Mouse (Mus musculus) large intestine, adult 2 months (tissue): ENCODE data around the gene Pou4f1. TPM values are rescaled to one million over a fixed set of nuclear protein-coding genes. Genes with fewer than 3 reads are reported as not detected.

Experiments
- DNase-seq: peaks from one replicate; pipeline ENCODE4 v3.0.0-alpha.2; 2012; ENCODE audit warnings: low read depth, low spot score
- WGBS: fragments of 180-500 bp; shearing (Covaris S2); methylation state at CpG from one replicate; pipeline ENCODE4 v1.1.7; 2018; 5-methylcytosine and 5-hydroxymethylcytosine counted together
- polyA plus RNA-seq: library from polyadenylated mRNA; depleted of rRNA; stranded (reverse); fragments of >200 nt; gene quantifications from 2 replicates; pipeline ENCODE4 v1.2.3, GENCODE M21; 2012; rRNA removed

Gene Pou4f1
- polyA plus RNA-seq, 1 experiment: 0.05 TPM

DNA sequence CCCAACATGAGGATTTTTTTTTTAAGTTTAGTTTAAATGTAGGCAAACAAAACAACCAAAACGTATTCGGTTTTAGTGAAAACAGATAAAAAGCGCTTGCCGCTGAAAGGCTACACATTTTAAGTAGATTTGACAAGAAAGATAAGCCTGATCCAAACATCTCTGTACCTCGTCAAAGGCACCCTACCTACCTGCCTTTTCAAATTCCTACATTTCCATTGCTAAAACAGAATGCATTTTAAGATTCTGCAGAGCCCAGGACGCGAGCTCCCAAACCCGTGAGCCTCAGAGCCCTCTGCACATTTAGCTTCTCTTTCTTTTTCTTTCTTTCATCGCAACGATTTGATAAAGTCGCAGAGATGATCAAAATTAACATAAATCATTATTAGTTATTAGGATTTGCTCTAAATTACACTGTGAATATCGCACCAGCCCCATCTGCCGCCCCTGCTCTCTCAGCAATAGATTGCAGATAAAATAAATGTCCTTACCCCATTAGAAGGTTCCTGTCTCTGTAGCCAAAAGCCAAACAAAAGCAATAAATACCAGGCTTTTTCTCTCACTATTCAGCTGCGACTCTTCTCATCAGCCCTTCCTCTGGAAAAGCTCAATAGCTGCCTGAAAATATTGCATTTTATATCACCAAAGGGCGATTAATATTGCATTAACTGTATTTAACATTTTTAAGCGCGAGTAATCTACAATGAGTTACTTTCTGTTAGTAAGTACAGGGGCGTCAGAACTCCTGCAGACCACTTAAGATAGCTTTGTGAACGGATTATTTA is 8.9 kb downstream of the Pou4f1 start:
- WGBS: 5% methylated on average over 19 of the region's 19 CpGs
- no peak for DNase-seq

DNA sequence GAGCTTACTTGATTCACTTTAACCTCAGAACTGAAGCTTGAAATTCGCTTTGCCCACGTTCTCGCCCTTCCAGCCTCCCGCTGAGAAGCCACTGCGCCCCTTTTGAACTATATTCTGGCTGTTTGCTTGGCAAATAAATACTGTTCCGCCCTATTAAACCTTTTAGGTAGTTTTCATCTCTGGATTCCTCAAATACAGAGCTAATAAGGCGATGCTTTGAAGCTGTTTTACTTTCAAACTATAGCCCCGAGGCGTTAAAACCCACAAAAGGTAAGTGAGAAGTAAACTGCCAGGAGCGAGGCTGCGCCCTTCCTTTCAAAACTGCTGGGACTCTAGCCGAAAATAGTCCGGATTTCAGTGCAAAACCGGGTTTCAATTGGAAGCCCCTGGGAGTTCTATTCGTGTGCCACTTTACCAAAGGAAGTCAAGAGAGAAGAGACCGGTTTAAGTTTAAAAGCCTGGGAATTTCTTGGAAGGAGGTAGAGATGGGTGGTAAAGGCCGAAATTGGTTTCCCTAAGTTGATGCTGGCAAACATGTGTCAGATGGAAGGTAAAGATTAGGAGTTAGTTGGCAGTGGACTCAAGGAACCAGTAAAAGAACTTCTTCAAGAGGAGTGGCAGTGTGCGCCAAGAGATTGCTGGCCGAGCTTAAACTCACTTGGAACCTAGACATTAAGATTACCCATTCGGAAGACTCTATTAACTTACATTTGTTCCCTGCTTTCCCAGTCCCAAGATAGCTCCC is 9.7 kb downstream of the Pou4f1 start:
- WGBS: 6% methylated on average over 20 of the region's 20 CpGs
- DNase-seq: no peak

DNA sequence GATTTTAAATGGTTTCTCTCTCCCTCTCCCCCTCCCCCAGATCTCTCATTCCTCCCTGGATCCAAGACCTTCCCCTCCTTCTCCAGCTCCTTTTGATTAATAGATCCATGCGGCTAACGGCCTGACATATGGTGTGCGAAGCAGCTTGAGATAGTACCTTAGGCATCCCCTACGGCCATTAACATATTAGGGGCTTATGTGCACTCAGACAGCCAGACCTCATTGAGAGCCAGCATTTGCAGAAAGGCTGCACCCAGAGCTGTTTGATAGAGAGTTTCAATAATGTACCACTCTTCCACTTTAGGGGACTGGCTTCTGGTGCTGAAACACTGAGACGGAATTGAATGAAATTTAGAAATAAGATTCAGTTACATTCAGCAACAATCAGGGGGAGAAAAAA is 10.8 kb downstream of the Pou4f1 start:
- no peak for DNase-seq
- 7% methylated on average over 5 of the region's 5 CpGs for WGBS

DNA sequence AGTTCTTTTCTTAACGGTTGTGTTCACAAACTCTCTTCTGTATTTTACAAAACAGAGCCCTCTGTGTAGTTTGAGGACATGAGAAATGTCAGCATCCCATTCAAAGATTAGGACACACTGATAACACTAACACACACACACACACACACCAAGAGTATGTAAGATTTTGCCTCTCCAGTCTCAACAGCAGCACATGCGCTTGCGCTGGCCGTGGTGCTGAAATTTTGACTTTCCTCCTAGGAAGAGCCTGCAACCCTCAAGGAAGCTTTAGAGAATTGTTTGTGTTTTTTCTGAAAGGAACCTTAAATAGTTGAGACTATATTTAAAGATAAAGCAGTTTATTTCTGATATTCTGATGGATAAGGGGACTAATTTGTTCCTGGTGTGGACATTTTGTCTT is 14.0 kb downstream of the Pou4f1 start:
- DNase-seq: no peak
- WGBS: 15% methylated on average over 4 of the region's 4 CpGs

DNA sequence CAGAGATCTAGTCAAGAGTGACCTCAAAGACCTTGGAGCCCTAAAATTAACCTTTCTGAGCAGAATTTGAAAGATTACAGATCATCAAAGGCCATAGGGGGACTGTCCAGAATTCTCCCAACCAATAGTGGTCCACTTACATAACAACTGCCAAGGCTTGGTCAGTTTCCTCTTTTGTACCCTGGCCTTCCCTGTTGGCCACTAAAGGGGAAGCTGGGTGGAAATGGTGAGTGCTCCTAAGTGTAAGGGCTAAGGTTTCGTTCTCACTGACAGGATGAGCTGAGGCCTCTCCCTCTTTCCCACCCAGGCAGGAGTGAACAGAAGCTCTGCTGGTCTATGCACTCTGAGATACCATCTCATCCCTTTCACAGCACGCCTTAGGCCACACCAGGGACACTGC is 33.5 kb downstream of the Pou4f1 start:
- no peak for DNase-seq
- WGBS: 44% methylated on average over 2 of the region's 2 CpGs

DNA sequence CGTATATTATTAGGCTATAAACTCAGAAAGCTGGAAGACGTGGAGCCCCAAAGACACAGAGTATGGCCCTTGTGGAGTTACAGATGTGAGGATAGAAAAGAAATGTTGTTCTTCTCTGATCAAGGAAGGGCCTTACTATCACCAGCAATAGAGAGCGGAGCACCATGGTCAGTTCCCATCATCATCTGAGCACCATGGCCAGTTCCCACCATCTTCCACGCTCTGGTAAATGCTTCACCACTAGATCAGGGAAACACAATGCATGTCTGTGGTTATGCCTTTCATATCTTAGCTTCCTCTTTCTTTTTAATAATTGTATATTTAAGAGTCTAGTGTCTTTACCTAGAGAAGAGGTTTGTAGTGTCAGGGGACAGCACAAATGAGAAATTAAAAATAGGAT is 37.0 kb downstream of the Pou4f1 start:
- WGBS: 53% methylated on average over 4 of the region's 4 CpGs
- no peak for DNase-seq

DNA sequence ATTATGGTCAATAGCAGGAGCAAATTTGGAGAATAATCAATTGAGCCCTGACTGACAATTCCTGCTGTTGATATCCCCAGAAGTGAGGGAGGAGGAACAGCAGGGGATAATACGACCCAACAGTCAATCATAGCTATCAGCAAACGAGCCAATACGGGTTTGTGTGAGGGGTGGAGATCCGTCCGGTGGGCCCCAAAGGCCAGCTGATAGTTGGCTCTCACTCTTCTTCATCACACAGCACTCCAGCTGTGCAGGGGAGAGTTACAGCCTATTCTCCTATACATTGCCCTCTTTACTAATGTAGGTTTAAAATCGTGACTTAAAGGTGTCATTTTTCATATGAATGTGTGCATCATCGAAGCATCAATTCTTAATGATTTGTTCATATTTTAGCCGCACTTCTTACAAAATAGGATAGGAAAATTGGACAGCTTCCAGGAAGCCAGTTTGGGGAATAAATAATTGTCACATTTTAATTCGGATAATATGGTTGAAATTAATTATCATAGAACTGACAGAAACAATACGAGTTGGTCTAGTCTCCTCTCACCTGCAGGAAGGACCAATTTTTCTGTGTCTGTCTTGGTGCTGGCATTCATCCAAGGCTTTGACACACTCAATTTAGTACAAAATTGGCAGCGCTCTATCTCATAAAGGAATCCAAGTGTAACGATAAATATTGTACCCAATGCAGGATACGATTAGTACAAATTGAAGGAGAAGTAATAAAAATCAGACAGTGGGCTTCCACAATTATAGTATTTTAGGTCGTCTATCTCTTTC is 43.9 kb downstream of the Pou4f1 start:
- 67% methylated on average over 14 of the region's 14 CpGs for WGBS

More for the DNA sequence above, 43.9 kb downstream of the Pou4f1 start:
- no peak for DNase-seq

Other genes with a start within 250 kb of the Pou4f1 start
- gene Rnf219, start 54.6 kb upstream of the Pou4f1 start, polyA plus RNA-seq: 1.9 and 2.1 TPM in 2 replicates